Mouse (Mus musculus) midbrain, embryonic 10.5 days (tissue): ENCODE results near the gene Cdca3. TPM values are rescaled to one million over a fixed set of nuclear protein-coding genes. Genes with fewer than 3 reads are reported as not detected.
A peak's percentile ranks its signal among the peaks of the same experiment; 100 is the strongest.

ENCODE experiments used
- DNase-seq: peaks from one replicate; pipeline ENCODE4 v3.0.0-alpha.2; 2017; ENCODE audit warnings: low spot score
- H3K27ac ChIP-seq: fragments of 300-500 bp; sonication (generic); replicated peaks from 2 replicates; pipeline ENCODE4 v1.5.1; 2016; ENCODE audit warnings: mild to moderate bottlenecking
- H3K27me3 ChIP-seq: fragments of 300-500 bp; sonication (generic); 2 replicates; pipeline ENCODE4 v1.6.1; 2016; ENCODE audit warnings: low read depth, mild to moderate bottlenecking; ENCODE audit not compliant: poor library complexity, severe bottlenecking
- H3K36me3 ChIP-seq: fragments of 300-500 bp; sonication (generic); 2 replicates; pipeline ENCODE4 v1.6.1; 2016; ENCODE audit warnings: mild to moderate bottlenecking, moderate library complexity
- H3K4me1 ChIP-seq: fragments of 300-500 bp; sonication (generic); 2 replicates; pipeline ENCODE4 v1.6.1; 2016
- H3K4me3 ChIP-seq: fragments of 300-500 bp; sonication (generic); 2 replicates; pipeline ENCODE4 v1.5.1; 2016; ENCODE audit warnings: mild to moderate bottlenecking, moderate library complexity
- H3K9me3 ChIP-seq: fragments of 300-500 bp; sonication (generic); replicated peaks from 2 replicates; pipeline ENCODE4 v1.6.1; 2016; ENCODE audit warnings: mild to moderate bottlenecking
- WGBS: fragments of 180-500 bp; shearing (Covaris S2); methylation state at CpG from one replicate; pipeline ENCODE4 v1.1.7; 2016; 5-methylcytosine and 5-hydroxymethylcytosine counted together
- polyA plus RNA-seq: library from polyadenylated mRNA; unstranded; fragments of >200 nt; fragmentation: Nextera tagmentation; extraction: Ambion mirVana; gene quantifications from 2 replicates; pipeline ENCODE4 v1.2.1, GENCODE M21; 2016

The Cdca3 gene
- polyA plus RNA-seq, 1 experiment from 2014 or later, result 273 TPM

DNA sequence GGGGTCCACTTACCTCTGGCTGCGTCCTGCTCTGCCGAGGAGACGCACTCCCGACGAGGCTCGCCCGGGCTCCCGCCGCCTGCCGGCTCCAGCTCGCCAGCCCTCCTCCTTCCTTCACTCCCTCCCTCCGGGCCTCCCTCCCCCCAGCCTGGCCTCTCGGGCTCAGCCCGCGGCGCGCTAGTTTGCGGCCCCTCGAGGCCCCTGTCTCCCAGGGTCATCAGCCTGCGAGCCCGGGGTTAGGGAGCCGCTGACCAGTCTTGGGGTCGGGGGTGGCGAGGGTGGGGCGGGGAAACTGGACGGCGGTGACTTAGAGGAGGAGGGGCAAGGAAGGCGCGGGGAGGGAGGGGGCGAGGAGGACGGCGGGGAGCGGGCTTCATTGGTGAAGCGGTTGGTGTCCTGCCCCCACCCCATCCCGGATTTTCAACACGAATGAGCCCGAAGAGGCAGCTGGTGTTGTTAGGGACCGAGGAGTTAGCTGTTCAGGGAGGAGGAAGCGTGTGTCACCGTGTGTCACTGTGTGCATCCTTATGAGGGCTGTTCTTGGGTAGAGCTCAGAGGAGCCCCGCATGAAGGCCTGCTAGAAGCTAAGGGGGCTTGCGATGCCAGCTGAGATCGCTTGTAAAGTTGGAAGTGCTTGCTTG lies 34.4 kb downstream of the Cdca3 start, which contains the start of gene Gpr162:
TSS of gene Gpr162 (minus strand) at position 326 of the 641 bp plus-strand sequence.
- DNase-seq, result peak; percentile 83
- Histone ChIP-seq H3K9me3 (no peaks in the 10 kb centered on the region), H3K36me3 (0 out of 2 replicates have a peak, but pooled peaks cover 5% of the 10 kb centered on the region), H3K4me1 (peaks cover 76% of the 10 kb centered on the region), H3K27ac (peak within 1 kb of the TSS; percentile 94), H3K4me3 (peak within 1 kb of the TSS; percentile 72), H3K27me3 (peaks cover 71% of the 10 kb centered on the region)
- WGBS, result under 1% methylated on average over 40 of the region's 43 CpGs

GRCm38 (mm10) chr6:124865766-124866362 lies 36.5 kb downstream of the Cdca3 start:
- no peak for DNase-seq
- 62% methylated on average over 18 of the region's 18 CpGs for WGBS
- H3K36me3 ChIP-seq, result 0 out of 2 replicates have a peak, but pooled peaks cover 2% of the 10 kb centered on the region
- H3K27ac ChIP-seq, result peak overlapping the region; percentile 65
- H3K4me1 ChIP-seq, result peaks cover 60% of the 10 kb centered on the region
- H3K4me3 ChIP-seq, result no peak overlapping the region
- H3K27me3 ChIP-seq, result peaks cover 58% of the 10 kb centered on the region
- H3K9me3 ChIP-seq, result no peaks in the 10 kb centered on the region

DNA sequence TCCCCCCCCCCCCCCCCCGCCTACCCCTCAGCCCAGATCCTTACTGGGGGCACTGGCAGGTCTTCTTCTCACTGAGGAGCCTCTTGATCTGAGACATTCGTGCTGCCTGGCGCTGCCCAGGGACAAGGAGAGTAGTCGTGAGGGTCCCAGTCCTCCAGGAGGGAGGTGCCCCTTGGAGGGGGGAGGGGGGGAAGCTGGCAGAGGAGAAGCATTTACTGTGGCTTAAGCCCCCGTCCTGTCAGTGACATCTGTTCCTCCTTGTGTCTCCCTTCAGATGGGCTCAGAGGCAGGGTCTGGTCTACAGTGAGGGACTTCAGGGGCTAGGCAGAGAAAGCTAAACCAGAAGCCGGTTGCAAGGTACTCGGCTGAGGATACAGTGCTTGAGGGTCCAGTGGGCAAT lies 37.2 kb downstream of the Cdca3 start:
- DNase-seq, result no peak
- no peaks in the 10 kb centered on the region for H3K9me3 ChIP-seq
- H3K27ac ChIP-seq, result peak overlapping the region; percentile 65
- peaks cover 51% of the 10 kb centered on the region for H3K27me3 ChIP-seq
- 59% methylated on average over 6 of the region's 7 CpGs for WGBS
- H3K4me1 ChIP-seq, result peaks cover 53% of the 10 kb centered on the region
- no peak overlapping the region for H3K4me3 ChIP-seq
- H3K36me3 ChIP-seq, result no peaks in the 10 kb centered on the region

DNA sequence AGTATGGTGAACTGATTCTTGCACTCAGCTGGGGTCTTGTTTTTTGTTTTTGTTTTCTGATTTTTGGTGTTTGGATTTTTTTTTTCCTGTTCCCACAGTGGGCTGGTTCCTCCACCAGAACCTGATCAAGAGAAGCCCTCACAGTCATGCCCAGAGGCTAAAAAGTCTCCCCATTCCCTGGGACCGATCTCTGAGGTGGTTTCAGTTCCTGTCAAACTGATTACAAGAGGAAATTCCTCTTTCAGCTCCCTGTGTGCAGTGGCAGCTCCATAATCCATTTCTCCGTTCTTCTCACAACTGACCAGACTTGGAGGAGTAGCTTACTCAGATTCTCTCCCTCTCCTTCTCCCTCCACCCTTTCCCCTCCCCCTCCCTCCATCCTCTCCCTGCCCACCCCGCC lies 45.0 kb downstream of the Cdca3 start:
- 48% methylated on average over 3 of the region's 3 CpGs for WGBS

GRCm38 (mm10) chr6:124879390-124879789 lies 50.0 kb downstream of the Cdca3 start:
- DNase-seq, result no peak
- H3K36me3 ChIP-seq, result no peaks in the 10 kb centered on the region
- 65% methylated on average over 6 of the region's 6 CpGs for WGBS
- no peaks in the 10 kb centered on the region for H3K27me3 ChIP-seq
- no peaks in the 10 kb centered on the region for H3K9me3 ChIP-seq
- H3K4me1 ChIP-seq, result no peaks in the 10 kb centered on the region
- no peak overlapping the region for H3K4me3 ChIP-seq
- H3K27ac ChIP-seq, result no peak overlapping the region

More for the DNA sequence above, 45.0 kb downstream of the Cdca3 start:
- DNase-seq, result no peak
- Histone ChIP-seq H3K4me1 (peaks cover 1% of the 10 kb centered on the region; the same call in 1 of the 2 replicates), H3K4me3 (no peak overlapping the region), H3K9me3 (no peaks in the 10 kb centered on the region), H3K27me3 (no peaks in the 10 kb centered on the region), H3K36me3 (no peaks in the 10 kb centered on the region), H3K27ac (no peak overlapping the region)

GRCm38 (mm10) chr6:124881821-124882220 lies 52.5 kb downstream of the Cdca3 start:
- Histone ChIP-seq H3K4me3 (no peak overlapping the region), H3K36me3 (no peaks in the 10 kb centered on the region), H3K27ac (no peak overlapping the region), H3K27me3 (no peaks in the 10 kb centered on the region), H3K9me3 (no peaks in the 10 kb centered on the region), H3K4me1 (0 out of 2 replicates have a peak, but pooled peaks cover 4% of the 10 kb centered on the region)
- 95% methylated on average over 9 of the region's 9 CpGs for WGBS
- DNase-seq, result no peak

Other genes with a start within 250 kb of the Cdca3 start
- gene C1s2, start 193.5 kb upstream of the Cdca3 start, polyA plus RNA-seq, result 0.11 TPM in 1 of 2 replicates, not detected in the other
- gene Lpcat3, start 166.5 kb upstream of the Cdca3 start, polyA plus RNA-seq, result 35.8 and 38.7 TPM in 2 replicates
- 217 and 243 TPM in 2 replicates for gene Emg1, start 117.4 kb upstream of the Cdca3 start, polyA plus RNA-seq
- gene Phb2, start 117.2 kb upstream of the Cdca3 start, polyA plus RNA-seq, result 401 and 471 TPM in 2 replicates
- 6.1 and 7.2 TPM in 2 replicates for gene Ptpn6, start 90.8 kb upstream of the Cdca3 start, polyA plus RNA-seq
- gene Grcc10, start 88.2 kb upstream of the Cdca3 start, polyA plus RNA-seq, result 445 and 490 TPM in 2 replicates
- not detected in 2 replicates for gene Gm45234, start 73.5 kb upstream of the Cdca3 start, polyA plus RNA-seq
- 10.2 and 10.5 TPM in 2 replicates for gene Atn1, start 73.0 kb upstream of the Cdca3 start, polyA plus RNA-seq
- gene Eno2, start 59.9 kb upstream of the Cdca3 start, polyA plus RNA-seq, result 4.6 and 6.5 TPM in 2 replicates
- gene Lrrc23, start 49.8 kb upstream of the Cdca3 start, polyA plus RNA-seq, result 1.3 and 1.4 TPM in 2 replicates
- 8.8 and 10.0 TPM in 2 replicates for gene Spsb2, start 20.9 kb upstream of the Cdca3 start, polyA plus RNA-seq
- 786 and 953 TPM in 2 replicates for gene Tpi1, start 15.3 kb upstream of the Cdca3 start, polyA plus RNA-seq
- gene Usp5, start 63 bp upstream of the Cdca3 start, polyA plus RNA-seq, result 212 and 228 TPM in 2 replicates
- 0.89 and 3.4 TPM in 2 replicates for gene Gnb3, start 10.7 kb downstream of the Cdca3 start, polyA plus RNA-seq
- gene P3h3, start 28.2 kb downstream of the Cdca3 start, polyA plus RNA-seq, result 8.3 and 9.9 TPM in 2 replicates
- 2.8 and 3.6 TPM in 2 replicates for gene Gpr162, start 34.4 kb downstream of the Cdca3 start, polyA plus RNA-seq
- 0.05 TPM in 1 of 2 replicates, not detected in the other for gene Cd4, start 58.7 kb downstream of the Cdca3 start, polyA plus RNA-seq
- 1.0 and 1.5 TPM in 2 replicates for gene Lag3, start 82.2 kb downstream of the Cdca3 start, polyA plus RNA-seq
- gene Ptms, start 90.6 kb downstream of the Cdca3 start, polyA plus RNA-seq, result 261 and 296 TPM in 2 replicates
- gene Mlf2, start 101.8 kb downstream of the Cdca3 start, polyA plus RNA-seq, result 428 and 435 TPM in 2 replicates
- 140 and 142 TPM in 2 replicates for gene Cops7a, start 136.0 kb downstream of the Cdca3 start, polyA plus RNA-seq
- gene Pianp, start 167.1 kb downstream of the Cdca3 start, polyA plus RNA-seq, result 0.81 and 2.1 TPM in 2 replicates
- 9.3 and 9.5 TPM in 2 replicates for gene Zfp384, start 179.6 kb downstream of the Cdca3 start, polyA plus RNA-seq
- 121 and 149 TPM in 2 replicates for gene Ing4, start 210.2 kb downstream of the Cdca3 start, polyA plus RNA-seq
- gene Acrbp, start 220.1 kb downstream of the Cdca3 start, polyA plus RNA-seq, result 10.1 and 14.2 TPM in 2 replicates
- gene Lpar5, start 238.4 kb downstream of the Cdca3 start, polyA plus RNA-seq, result 0.16 and 0.19 TPM in 2 replicates